Mouse (Mus musculus) frontal cortex, adult (tissue): ENCODE measurements at regions not wholly inside any gene's neighbourhood (a gene's known extent, or its start where the extent isn't known, plus 50 kb on each side); places are given as distances from the start of the nearest gene placed in this dataset.
A peak's percentile ranks its signal among the peaks of the same experiment; 100 is the strongest.

ENCODE experiments used
- ATAC-seq: cut with Nextera tagmentation; 2 replicates; pipeline ENCODE4 v1.9.2; 2017; ENCODE audit warnings: mild to moderate bottlenecking, moderate library complexity, mixed read lengths; ENCODE audit not compliant: low TSS enrichment

DNA sequence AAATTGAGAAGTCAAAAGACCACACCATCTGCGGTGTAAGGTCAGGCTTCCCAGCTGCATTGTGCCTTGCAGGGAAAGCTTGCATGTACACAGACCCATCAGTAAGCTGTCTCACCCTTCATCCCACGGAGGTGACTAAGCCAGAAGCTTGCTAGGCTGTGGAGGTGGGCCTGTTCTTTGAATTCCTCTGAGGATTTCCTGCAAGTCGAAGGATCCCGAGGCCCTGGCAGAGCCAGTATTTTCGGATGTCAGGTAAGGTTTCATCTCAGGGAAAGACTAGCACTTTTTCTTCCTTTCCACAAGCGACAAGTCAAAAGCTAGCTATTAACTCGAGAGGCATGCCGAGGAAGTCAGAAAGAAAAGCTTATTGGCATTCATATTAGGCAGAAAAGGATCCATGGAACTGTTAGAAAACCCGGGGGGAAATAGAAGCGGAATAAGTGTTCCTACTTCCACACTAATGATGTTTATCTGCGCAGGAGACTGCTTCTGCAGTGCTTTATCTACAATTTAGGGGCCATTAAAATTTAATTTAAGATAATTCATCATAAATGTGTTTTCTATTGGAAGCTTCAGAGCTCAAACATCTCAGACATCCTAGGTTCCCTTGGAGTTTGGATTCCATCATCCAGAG, 148.3 kb upstream of the Atp2b1 start:
- peak; percentile 47 for ATAC-seq

- ATAC-seq, result no peak
Measured at GRCm38 (mm10) chr10:98779783-98780182, 134.4 kb upstream of the Atp2b1 start.

GRCm38 (mm10) chr10:98780938-98781337, 133.3 kb upstream of the Atp2b1 start:
- no peak for ATAC-seq

- peak; percentile 47 for ATAC-seq
Measured at GRCm38 (mm10) chr10:98781888-98782351, 132.3 kb upstream of the Atp2b1 start.

GRCm38 (mm10) chr10:98785411-98785810, 128.8 kb upstream of the Atp2b1 start:
- ATAC-seq, result no peak

- no peak for ATAC-seq
Measured at GRCm38 (mm10) chr10:98786089-98786488, 128.1 kb upstream of the Atp2b1 start.

DNA sequence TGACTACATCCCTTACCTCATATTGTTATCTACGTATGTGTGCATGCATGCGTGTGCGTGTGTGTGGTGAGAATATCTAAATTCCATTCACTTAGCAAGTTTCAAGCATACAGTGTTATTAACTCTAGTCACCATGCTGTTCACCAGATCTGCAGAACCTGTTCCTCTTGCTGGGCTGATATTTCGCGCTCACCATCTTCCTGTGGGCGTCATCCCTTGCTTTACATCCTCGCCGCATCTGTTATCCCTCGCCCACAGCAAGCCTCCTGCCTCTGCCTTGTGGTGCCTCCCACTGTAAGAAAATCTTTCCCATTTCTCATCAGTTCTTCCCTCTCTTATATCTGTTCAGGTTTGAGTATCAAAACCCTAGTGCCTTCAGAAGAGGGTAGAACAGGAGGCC, 124.4 kb upstream of the Atp2b1 start:
- peak; percentile 90 for ATAC-seq

DNA sequence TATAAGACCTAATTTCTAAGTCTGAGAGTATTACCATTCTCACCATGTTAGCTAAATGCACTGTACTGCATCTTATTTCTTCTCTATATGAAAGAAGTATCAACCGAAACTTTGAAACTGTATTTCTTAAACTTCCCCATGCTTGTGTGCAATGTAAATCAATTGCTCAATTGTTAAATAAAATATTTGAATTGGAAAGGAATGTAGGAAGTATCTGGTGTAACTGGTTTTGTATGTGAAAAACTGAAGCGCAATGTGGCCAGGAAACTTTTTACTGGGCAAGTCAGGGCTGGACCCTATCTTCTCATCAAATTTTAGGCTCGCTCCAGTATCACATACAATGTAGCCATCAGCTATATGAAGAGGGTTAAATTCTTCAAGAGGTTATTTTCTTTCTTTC, 123.8 kb upstream of the Atp2b1 start:
- ATAC-seq, result no peak

GRCm38 (mm10) chr10:98792019-98792741, 122.0 kb upstream of the Atp2b1 start:
- ATAC-seq, result no peak

DNA sequence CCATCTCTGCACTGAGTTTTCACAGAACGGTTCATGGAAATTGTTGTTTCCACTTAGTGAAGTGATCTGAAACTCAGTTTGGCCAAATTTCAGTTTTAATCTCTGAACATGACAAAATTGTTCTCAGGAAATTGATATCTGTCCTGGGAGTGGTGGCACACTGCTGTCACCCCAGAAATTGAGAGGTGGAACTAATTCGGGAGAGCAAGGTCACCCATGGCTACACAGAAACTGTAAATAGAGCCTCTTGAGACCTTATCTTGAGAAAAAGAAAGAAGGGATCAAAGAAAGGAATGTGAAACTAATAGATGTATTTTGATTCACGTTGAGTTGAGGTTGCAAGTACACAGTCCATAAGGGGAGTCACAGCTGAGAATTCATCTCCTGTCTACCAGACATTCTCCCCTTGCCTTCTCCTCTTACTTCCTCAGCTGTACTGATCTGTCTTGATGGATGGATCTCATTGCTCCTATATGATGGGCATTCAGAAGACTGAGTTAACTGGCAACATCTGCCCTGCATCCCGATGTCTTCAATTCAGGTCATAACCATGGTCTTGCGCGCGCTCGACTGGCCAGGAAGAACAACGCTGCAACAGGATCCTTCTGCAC, 120.2 kb upstream of the Atp2b1 start:
- ATAC-seq, result no peak

DNA sequence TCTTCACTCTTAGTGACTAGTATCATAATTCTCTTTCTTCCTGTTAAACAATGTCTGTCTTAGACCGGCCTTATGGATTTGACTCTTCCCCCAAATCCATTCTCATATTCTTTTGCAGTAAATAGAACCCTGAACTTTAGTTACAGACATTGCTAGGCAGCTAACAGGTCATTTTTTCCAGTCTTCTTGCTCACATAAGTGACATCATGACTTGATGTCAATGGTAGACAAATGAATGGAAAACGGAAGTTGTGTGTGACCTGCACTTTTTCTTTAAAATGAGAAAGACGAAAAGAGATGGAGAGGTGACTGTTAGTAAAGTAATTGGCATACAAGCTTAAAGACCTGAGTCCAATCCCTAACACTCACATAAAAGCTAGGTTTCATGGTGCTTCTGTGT, 118.2 kb upstream of the Atp2b1 start:
- ATAC-seq, result no peak

DNA sequence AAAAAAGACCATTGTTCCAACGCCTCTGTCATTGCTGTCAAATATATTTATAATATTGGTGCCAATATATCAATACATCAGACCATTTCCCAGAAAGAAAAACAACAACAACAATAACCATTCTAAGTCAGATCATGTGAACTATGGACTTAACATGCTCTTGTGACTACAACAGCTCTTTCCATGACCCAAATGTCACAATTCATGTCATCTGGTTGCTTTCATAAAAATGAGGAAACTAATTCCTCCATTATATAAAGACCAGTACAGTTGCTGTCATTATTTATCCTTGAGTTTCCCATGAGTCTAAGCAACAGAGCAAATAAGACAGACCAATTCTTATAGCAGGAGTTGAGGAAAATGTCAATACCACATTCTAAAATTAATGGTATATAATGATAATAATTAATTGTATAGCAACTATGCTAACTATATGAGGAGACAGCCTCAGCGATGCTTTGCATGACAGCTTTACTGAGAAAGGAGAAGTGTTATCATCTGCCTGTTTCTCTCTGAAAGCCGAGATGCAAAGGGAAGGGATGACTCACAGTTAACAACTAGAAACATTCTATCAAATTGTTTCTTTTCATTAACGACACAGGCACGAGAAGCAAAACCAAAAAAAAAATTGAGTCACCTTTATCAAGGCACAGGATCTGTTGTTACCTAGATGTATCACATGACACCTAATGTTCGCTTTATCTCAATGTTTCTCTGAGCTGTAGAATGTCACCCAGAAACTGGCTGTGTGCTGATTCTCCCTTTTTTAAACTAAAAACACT, 115.4 kb upstream of the Atp2b1 start:
- peak; percentile 62; the same call in 1 of the 2 replicates for ATAC-seq

GRCm38 (mm10) chr10:98799830-98800229, 114.4 kb upstream of the Atp2b1 start:
- no peak for ATAC-seq

GRCm38 (mm10) chr10:98800949-98801348, 113.3 kb upstream of the Atp2b1 start:
- no peak for ATAC-seq

DNA sequence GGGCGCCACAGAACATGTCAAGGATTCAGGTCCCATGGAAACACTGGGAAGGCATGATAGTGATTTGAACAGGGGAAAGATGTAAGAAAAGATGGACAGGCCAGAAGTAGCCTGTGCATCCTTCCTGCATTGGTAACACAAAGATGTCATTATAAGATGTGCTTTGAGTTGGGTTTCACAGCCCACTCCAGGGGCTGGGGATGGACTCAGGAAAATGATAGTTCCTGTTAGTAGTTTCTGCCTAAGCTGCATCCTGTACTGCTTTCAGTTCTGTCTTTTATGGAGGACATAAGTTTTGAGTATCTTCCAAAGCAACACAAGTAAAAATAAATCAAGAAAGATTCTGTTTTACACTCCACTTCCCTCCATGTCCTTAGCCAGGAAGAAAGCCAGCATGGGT, 109.2 kb upstream of the Atp2b1 start:
- peak; percentile 43 for ATAC-seq

DNA sequence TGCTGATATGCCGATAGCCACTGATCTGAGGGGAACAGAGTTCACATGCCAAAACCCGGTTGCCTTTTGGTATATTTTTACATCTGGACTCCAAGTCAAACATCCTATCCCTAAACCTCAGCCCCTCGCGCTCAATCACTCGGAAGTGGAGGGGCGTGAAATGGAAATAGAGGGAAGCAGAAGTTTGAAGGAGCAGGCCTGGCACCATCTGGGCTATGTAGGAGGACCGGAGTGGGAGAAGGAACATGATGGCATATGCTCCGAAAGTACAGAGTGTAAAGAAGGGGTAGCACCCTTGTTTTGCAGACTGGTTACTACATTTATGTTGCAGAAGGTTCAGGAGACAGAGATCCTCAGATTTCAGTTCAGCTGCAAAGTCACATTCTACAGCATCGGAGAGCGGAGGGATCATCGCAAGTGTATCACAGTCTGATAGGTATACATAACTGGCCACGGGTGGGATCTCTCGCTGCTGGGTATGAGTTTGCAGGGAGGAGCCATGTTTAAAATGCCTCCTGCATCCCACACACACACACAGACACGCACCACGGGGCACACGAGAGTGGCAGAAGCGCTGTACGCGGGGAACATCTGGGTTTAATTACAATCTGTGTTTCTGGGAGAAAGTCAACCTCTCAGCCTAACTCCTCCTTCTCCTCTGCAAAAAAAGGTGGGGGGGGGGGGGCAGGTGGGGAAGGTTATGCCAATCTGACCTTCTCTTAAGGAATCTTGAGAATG, 107.2 kb upstream of the Atp2b1 start:
- ATAC-seq, result peak; percentile 92

- ATAC-seq, result no peak
Measured at GRCm38 (mm10) chr10:98808644-98809043, 105.6 kb upstream of the Atp2b1 start.

- ATAC-seq, result no peak
Measured at GRCm38 (mm10) chr10:98829051-98829450, 85.2 kb upstream of the Atp2b1 start.

DNA sequence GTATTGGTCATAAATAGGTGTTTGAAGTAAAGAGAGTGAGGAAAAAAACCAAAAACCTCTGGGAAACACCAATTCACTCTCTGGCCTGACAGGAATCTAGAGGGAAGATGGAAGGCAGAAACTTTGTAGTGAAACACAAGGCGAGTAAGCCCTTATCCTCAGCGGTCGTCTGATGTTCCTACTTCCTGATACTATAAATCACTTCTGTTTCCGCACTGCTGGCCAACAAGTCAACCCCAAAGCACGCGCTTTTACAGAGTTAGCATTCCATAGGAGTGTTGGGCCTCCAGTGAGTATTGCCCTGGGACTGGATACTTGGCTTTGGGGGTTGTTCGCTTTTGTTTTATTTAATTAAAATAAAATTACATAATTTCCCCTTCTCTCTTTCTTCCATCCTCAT, 82.7 kb upstream of the Atp2b1 start:
- no peak for ATAC-seq

DNA sequence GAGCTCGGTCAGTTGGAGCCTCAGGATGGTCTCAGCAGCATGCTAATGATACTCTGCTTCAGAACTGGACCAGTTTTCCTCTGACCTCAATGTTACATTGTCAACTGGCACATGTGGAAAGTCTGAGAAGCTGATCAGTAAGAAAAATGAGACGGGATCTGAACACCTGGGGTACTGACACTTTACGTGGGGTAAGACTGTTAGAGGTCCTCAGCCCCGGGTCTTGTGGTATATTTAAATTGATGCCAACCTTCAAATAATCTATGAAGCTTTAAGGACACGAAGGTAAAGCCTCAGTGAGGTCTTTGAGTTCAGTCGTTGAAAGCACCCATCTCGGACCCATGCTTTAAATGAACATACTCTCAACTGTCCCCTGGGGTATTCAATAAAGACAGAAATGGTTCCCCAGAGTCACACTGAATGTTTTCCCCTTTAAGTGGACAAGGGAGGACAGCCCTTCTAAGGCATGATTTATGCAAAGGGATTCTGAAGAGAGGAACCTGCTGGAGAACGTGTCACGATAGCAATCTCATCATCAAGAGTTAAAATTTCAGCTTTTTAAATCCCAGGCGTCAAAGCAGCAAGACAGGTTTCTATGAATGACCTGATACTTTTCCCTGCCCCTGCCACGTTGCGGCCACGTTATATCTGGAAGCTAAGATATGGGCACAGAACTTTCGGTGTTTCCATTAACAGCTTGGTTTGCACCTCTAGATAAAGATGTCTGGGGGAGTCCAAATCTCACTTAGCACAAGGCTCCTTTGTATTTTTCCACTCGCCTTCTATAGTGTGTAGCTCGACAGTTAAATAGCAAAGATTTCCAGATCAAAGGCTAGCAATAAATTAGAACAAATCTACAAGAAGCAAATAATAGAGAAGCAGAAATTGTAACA, 76.7 kb upstream of the Atp2b1 start:
- ATAC-seq, result peak; percentile 90
